Mouse (Mus musculus): ENCODE data around the gene Ogdh. TPM values are rescaled to one million over a fixed set of nuclear protein-coding genes. Genes with fewer than 3 reads are reported as not detected.

Gene Ogdh
- polyA plus RNA-seq, 1 experiment from 2014 or later: 142 TPM

DNA sequence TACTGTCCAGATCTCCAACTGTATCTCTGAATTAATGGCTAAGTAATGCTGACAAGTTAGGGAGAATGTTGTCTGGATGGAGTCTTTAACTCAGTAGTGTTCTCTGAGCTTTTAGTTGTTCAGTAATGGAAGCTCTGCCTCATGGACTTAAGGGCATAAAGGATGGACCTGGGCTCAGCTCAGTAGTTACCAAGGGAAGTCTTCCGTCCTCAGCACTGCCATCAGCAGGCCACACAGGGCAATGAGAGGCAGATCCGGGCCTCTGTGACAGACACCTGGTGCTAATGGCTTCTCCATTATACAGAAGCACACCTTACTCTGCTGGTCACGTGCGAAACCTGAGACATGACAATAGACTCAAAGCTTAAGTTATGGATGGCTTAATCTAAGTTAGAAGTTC is 45.3 kb downstream of the Ogdh start:
- no peak overlapping the region for H3K4me2 ChIP-seq (ENCODE audit: low read length)
- H3K4me3 ChIP-seq (ENCODE audit: low read length): no peak overlapping the region
- ATAC-seq: no peak
- peaks cover 32% of the 10 kb centered on the region for H3K36me3 ChIP-seq (ENCODE audit: control insufficient read depth, insufficient read depth, low read length)
- H3K4me1 ChIP-seq (ENCODE audit: control insufficient read depth, insufficient read depth, low read depth, low read length): no peaks in the 10 kb centered on the region
- WGBS: 88% methylated on average over 4 of the region's 4 CpGs
- H3K9me3 ChIP-seq (ENCODE audit: control insufficient read depth, low read length): no peaks in the 10 kb centered on the region
- no peak overlapping the region for H3K27ac ChIP-seq (ENCODE audit: low read depth, low read length)
- H3K9ac ChIP-seq (ENCODE audit: low read depth, low read length): no peak overlapping the region
- H3K27me3 ChIP-seq (replicated peaks; ENCODE audit: control insufficient read depth, insufficient read depth, low read length): no peaks in the 10 kb centered on the region

DNA sequence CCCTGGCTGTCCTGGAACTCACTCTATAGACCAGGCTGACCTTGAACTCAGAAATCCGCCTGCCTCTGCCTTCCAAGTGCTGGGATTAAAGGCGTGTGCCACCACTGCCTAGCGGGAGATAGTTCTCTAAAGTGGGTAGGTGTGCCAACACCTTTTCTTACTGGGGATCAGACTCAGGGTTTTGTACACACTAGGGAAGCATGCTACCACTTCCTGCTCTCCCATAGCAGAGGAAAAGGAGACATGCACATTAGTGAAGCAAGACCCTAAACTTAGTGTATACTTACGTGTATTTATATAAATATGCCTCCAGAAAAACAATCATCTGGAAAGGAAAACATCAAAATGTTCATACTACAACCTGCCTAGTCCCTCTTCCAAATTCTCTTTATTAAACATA is 54.5 kb downstream of the Ogdh start:
- no peak for ATAC-seq
- no peaks in the 10 kb centered on the region for H3K9me3 ChIP-seq (ENCODE audit: control insufficient read depth, low read length)
- H3K4me2 ChIP-seq (ENCODE audit: low read length): no peak overlapping the region
- H3K27me3 ChIP-seq (replicated peaks; ENCODE audit: control insufficient read depth, insufficient read depth, low read length): no peaks in the 10 kb centered on the region
- H3K36me3 ChIP-seq (ENCODE audit: control insufficient read depth, insufficient read depth, low read length): peaks cover 66% of the 10 kb centered on the region
- 95% methylated on average over 4 of the region's 4 CpGs for WGBS
- H3K27ac ChIP-seq (ENCODE audit: low read depth, low read length): no peak overlapping the region
- H3K9ac ChIP-seq (ENCODE audit: low read depth, low read length): no peak overlapping the region
- no peaks in the 10 kb centered on the region for H3K4me1 ChIP-seq (ENCODE audit: control insufficient read depth, insufficient read depth, low read depth, low read length)
- H3K4me3 ChIP-seq (ENCODE audit: low read length): no peak overlapping the region

DNA sequence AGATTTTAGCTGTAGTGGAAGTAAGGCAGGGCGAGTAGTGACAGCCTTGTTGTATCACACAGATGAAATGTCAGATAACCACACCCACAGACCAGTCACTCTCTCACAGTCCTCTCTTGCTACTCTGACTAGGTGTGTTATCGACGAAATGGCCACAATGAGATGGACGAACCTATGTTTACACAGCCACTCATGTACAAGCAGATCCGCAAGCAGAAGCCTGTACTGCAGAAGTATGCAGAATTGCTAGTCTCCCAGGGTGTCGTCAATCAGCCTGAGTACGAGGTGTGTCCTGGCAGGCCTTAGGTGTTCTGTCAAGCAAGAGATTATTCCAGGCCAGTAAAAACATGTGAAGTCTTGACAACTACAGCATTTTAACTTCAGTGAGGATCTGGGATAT is 55.5 kb downstream of the Ogdh start:
- Histone ChIP-seq H3K36me3 (ENCODE audit: control insufficient read depth, insufficient read depth, low read length) (peaks cover 64% of the 10 kb centered on the region), H3K4me1 (ENCODE audit: control insufficient read depth, insufficient read depth, low read depth, low read length) (no peaks in the 10 kb centered on the region), H3K9ac (ENCODE audit: low read depth, low read length) (no peak overlapping the region), H3K4me3 (ENCODE audit: low read length) (no peak overlapping the region), H3K27ac (ENCODE audit: low read depth, low read length) (no peak overlapping the region), H3K27me3 (replicated peaks; ENCODE audit: control insufficient read depth, insufficient read depth, low read length) (no peaks in the 10 kb centered on the region), H3K4me2 (ENCODE audit: low read length) (no peak overlapping the region), H3K9me3 (ENCODE audit: control insufficient read depth, low read length) (no peaks in the 10 kb centered on the region)
- no peak for ATAC-seq
- WGBS: 94% methylated on average over 7 of the region's 7 CpGs

DNA sequence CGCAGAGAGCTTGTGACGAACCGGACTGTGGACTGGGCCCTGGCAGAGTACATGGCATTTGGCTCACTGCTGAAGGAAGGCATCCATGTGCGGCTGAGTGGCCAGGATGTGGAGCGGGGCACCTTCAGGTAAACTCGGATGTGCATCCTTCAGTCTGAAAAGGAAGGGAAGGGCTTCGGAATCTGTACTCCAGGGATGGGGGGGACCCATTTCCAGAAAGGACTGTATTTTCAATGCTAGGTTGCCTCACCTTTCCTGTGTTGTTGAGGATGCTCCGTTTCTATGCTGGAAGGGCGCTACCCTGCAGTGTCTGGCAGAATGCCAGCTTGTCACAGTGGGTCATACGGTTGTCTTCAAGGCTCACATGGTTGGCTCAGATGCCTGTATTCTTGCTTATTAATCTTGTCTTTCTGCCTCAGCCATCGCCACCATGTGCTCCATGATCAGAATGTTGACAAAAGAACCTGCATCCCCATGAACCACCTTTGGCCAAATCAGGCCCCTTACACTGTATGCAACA is 57.3 kb downstream of the Ogdh start:
- Histone ChIP-seq H3K27ac (ENCODE audit: low read depth, low read length) (no peak overlapping the region), H3K9me3 (ENCODE audit: control insufficient read depth, low read length) (no peaks in the 10 kb centered on the region), H3K4me3 (ENCODE audit: low read length) (no peak overlapping the region), H3K36me3 (ENCODE audit: control insufficient read depth, insufficient read depth, low read length) (peaks cover 58% of the 10 kb centered on the region), H3K4me2 (ENCODE audit: low read length) (no peak overlapping the region), H3K4me1 (ENCODE audit: control insufficient read depth, insufficient read depth, low read depth, low read length) (no peaks in the 10 kb centered on the region), H3K9ac (ENCODE audit: low read depth, low read length) (no peak overlapping the region), H3K27me3 (replicated peaks; ENCODE audit: control insufficient read depth, insufficient read depth, low read length) (no peaks in the 10 kb centered on the region)
- no peak for ATAC-seq
- 82% methylated on average over 11 of the region's 11 CpGs for WGBS

DNA sequence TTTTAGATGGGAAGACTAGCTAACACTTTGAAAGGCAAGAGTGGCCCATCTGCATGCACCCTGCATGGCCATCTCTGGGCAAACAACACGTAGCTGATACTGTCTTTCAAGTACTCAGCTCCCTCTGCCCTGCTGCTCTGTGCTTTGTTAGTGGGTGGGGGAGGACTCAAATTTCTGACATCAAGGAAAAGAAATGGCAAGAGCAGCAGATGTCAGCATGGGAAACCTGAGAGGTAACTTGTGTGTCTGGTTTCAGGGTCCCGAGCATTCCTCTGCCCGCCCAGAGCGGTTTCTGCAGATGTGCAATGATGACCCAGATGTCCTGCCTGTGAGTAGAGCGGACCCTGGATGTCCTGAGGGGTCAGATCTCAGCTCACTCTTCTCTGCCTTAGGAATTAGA is 58.2 kb downstream of the Ogdh start:
- Histone ChIP-seq H3K27ac (ENCODE audit: low read depth, low read length) (no peak overlapping the region), H3K9me3 (ENCODE audit: control insufficient read depth, low read length) (no peaks in the 10 kb centered on the region), H3K4me3 (ENCODE audit: low read length) (no peak overlapping the region), H3K4me2 (ENCODE audit: low read length) (no peak overlapping the region), H3K9ac (ENCODE audit: low read depth, low read length) (no peak overlapping the region), H3K36me3 (ENCODE audit: control insufficient read depth, insufficient read depth, low read length) (peaks cover 52% of the 10 kb centered on the region), H3K27me3 (replicated peaks; ENCODE audit: control insufficient read depth, insufficient read depth, low read length) (no peaks in the 10 kb centered on the region), H3K4me1 (ENCODE audit: control insufficient read depth, insufficient read depth, low read depth, low read length) (no peaks in the 10 kb centered on the region)
- 89% methylated on average over 5 of the region's 5 CpGs for WGBS
- ATAC-seq: no peak

DNA sequence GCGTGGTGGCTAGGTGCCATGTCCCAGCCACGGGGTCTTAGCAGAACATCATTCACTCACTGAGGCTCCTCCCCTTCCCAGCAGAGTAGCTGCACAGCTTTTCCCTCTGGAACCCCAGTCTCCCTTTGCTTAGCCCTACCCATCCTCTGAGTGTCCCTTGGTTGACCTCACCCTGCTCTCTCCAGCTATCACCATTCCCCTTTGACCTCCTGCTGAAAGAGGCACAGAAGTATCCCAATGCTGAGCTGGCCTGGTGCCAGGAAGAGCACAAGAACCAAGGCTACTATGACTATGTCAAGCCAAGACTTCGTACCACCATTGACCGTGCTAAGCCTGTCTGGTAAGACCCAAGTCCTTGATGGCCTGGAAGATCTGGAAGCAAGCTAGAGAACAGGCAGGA is 63.7 kb downstream of the Ogdh start:
- Histone ChIP-seq H3K27me3 (replicated peaks; ENCODE audit: control insufficient read depth, insufficient read depth, low read length) (no peaks in the 10 kb centered on the region), H3K9ac (ENCODE audit: low read depth, low read length) (no peak overlapping the region), H3K4me3 (ENCODE audit: low read length) (no peak overlapping the region), H3K27ac (ENCODE audit: low read depth, low read length) (no peak overlapping the region), H3K9me3 (ENCODE audit: control insufficient read depth, low read length) (no peaks in the 10 kb centered on the region), H3K4me2 (ENCODE audit: low read length) (no peak overlapping the region), H3K36me3 (ENCODE audit: control insufficient read depth, insufficient read depth, low read length) (peaks cover 37% of the 10 kb centered on the region), H3K4me1 (ENCODE audit: control insufficient read depth, insufficient read depth, low read depth, low read length) (no peaks in the 10 kb centered on the region)
- 93% methylated on average over 4 of the region's 4 CpGs for WGBS
- ATAC-seq: no peak

DNA sequence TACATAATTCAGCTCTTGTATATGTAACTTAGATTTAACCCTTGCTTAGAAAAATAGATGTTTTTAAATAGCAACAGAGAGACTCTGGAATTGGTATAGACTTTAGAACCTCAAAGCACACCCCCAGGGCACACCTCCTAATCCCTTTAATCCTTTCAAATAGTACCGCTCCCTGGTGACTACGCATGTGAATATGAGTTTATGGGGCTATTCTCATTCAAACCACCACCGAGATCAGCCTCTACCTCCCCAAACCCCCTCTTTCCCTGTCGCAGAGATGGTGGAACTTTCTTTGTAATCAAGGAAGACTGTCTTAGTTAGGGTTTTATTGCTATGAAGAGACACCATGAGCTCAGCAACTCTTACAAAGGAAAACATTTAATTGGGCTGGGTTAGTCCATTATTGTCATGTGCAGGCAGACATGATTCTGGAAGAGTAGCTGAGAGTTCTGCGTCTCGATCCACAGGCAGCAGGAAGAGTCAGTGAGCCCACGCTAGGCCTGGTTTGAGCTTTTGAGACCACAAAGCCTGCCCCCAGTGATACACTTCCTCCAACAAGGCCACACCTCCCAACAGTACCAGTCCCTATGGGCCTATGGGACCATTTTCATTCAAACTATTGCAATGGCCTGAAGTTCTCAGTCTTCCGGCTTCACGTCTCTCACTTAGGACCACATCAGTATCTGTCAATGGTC is 73.3 kb downstream of the Ogdh start:
- ATAC-seq: no peak
- Histone ChIP-seq H3K27ac (ENCODE audit: low read depth, low read length) (no peak overlapping the region), H3K27me3 (replicated peaks; ENCODE audit: control insufficient read depth, insufficient read depth, low read length) (no peaks in the 10 kb centered on the region), H3K9me3 (ENCODE audit: control insufficient read depth, low read length) (no peaks in the 10 kb centered on the region), H3K9ac (ENCODE audit: low read depth, low read length) (no peak overlapping the region), H3K4me1 (ENCODE audit: control insufficient read depth, insufficient read depth, low read depth, low read length) (no peaks in the 10 kb centered on the region), H3K4me2 (ENCODE audit: low read length) (no peak overlapping the region), H3K36me3 (ENCODE audit: control insufficient read depth, insufficient read depth, low read length) (no peaks in the 10 kb centered on the region), H3K4me3 (ENCODE audit: low read length) (no peak overlapping the region)
- WGBS: 87% methylated on average over 9 of the region's 9 CpGs

DNA sequence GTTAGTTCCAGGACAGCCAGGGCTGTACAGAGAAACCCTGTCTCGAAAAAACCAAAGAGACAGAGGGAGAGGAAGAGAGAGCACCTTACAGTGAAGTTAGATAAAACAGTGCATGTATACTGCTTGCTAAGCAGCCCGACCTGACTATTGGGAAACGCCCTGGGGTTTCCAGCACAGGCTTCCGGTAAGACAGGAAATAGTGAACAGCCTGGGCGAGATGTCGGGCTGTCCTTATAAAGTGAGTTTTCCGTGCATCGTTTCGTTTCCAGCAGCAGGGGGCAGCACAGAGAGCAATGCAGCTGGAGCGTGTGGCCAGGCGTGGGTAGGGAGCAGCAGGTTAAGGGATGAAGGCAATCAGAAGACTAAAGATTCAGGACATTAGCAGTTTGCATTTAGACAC is 74.5 kb downstream of the Ogdh start:
- H3K36me3 ChIP-seq (ENCODE audit: control insufficient read depth, insufficient read depth, low read length): no peaks in the 10 kb centered on the region
- H3K27me3 ChIP-seq (replicated peaks; ENCODE audit: control insufficient read depth, insufficient read depth, low read length): no peaks in the 10 kb centered on the region
- no peak overlapping the region for H3K9ac ChIP-seq (ENCODE audit: low read depth, low read length)
- no peak overlapping the region for H3K27ac ChIP-seq (ENCODE audit: low read depth, low read length)
- no peaks in the 10 kb centered on the region for H3K9me3 ChIP-seq (ENCODE audit: control insufficient read depth, low read length)
- no peak overlapping the region for H3K4me2 ChIP-seq (ENCODE audit: low read length)
- no peak overlapping the region for H3K4me3 ChIP-seq (ENCODE audit: low read length)
- no peaks in the 10 kb centered on the region for H3K4me1 ChIP-seq (ENCODE audit: control insufficient read depth, insufficient read depth, low read depth, low read length)
- 0 out of 2 replicates have a peak, but pooled peaks have one; percentile 56 for ATAC-seq
- 24% methylated on average over 11 of the region's 11 CpGs for WGBS

DNA sequence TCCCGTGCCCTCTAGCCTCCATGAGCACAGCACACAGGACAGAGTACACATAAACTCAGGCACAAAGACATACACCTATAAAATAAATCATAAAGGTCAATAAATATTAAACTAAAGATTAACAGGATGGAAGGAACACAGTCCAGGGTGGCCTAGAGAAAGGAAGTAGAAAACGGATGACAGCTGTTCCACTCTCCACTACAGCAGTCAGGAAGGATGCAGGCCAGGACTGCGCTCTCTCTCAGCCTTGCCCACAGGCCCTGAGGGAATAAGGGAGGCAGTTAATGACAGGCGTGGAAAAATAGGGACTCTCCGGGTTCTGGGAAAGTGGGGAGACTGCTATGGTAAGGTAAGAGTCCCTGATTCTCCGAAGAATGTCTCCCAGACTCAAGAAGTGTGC is 75.0 kb downstream of the Ogdh start:
- Histone ChIP-seq H3K27me3 (replicated peaks; ENCODE audit: control insufficient read depth, insufficient read depth, low read length) (no peaks in the 10 kb centered on the region), H3K4me1 (ENCODE audit: control insufficient read depth, insufficient read depth, low read depth, low read length) (no peaks in the 10 kb centered on the region), H3K36me3 (ENCODE audit: control insufficient read depth, insufficient read depth, low read length) (no peaks in the 10 kb centered on the region), H3K9ac (ENCODE audit: low read depth, low read length) (no peak overlapping the region), H3K9me3 (ENCODE audit: control insufficient read depth, low read length) (no peaks in the 10 kb centered on the region), H3K4me2 (ENCODE audit: low read length) (no peak overlapping the region), H3K27ac (ENCODE audit: low read depth, low read length) (no peak overlapping the region), H3K4me3 (ENCODE audit: low read length) (no peak overlapping the region)
- no peak for ATAC-seq
- WGBS: 77% methylated on average over 6 of the region's 6 CpGs

All from hindbrain, embryonic 16.5 days (tissue).